Mouse (Mus musculus): ENCODE measurements at regions not wholly inside any gene's neighbourhood (a gene's known extent, or its start where the extent isn't known, plus 50 kb on each side); places are given as distances from the start of the nearest gene placed in this dataset.

- TF ChIP-seq CTCF (IDR thresholded peaks at IDR 0.05; ENCODE audit: extremely low read depth, insufficient read depth, low read length): no peak
- TF ChIP-seq POLR2A (IDR thresholded peaks at IDR 0.05; ENCODE audit: extremely low read depth, insufficient read depth, low read length): no peak
Measured at GRCm38 (mm10) chr3:148362453-148362864, 627.9 kb downstream of the Adgrl2 start.
